Mouse (Mus musculus) erythroblast, adult 5-6 weeks (primary cell): ENCODE data around the gene Gm19426. TPM values are rescaled to one million over a fixed set of nuclear protein-coding genes. Genes with fewer than 3 reads are reported as not detected.
A peak's percentile ranks its signal among the peaks of the same experiment; 100 is the strongest.
"Not testable (repeated sequence)": the region's sequence is repeated elsewhere in the genome, so short reads cannot be mapped to it uniquely, and the experiment has no call there.

Experiments
- ATAC-seq: replicated peaks from 2 replicates; pipeline ENCODE4 v1.8.0; 2016; ENCODE audit warnings: moderate number of reproducible peaks, mild to moderate bottlenecking, moderate TSS enrichment, inconsistent platforms; ENCODE audit not compliant: poor library complexity, low FRiP score, severe bottlenecking
- total RNA-seq, 2 experiments: library from RNA; stranded (forward) in 1 of 2; stranded (reverse) in 1 of 2; fragments of 150-400 nt in 1 of 2; fragments of 200-764, 138-1000 nt in 1 of 2; gene quantifications; 2 replicates each; pipeline versions ENCODE4 v1.2.3 to v1.2.4; 2015 to 2017; ENCODE audit warnings: low replicate concordance in 2 of 2

Gene Gm19426
- total RNA-seq, 2 experiments from 2014 or later: not detected

GRCm38 (mm10) chr2:84757026-84757682 lies 13.7 kb upstream of the Gm19426 start:
- no peak for ATAC-seq

DNA sequence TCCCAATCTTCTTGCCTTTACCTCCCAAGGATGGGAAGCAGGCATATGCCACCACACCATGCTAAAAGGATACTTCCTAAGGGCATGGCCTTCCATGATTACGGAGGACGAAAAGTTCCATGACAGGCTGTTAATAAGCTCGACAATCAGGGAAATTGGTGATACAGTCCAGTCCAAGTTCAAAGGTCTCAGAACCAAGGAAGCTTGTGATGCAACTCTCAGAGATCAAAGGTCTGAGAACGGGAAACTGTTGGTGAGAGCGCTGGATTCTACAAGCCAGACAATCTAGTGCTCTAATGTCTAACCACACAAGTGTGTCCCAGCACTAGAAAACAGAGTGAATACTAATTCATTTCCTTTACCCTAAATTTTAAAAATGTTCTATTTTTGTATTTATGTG lies 12.8 kb upstream of the Gm19426 start:
- ATAC-seq: no peak

- ATAC-seq: no peak
These were observed 6.7 kb upstream of the Gm19426 start for GRCm38 (mm10) chr2:84750115-84750514.

DNA sequence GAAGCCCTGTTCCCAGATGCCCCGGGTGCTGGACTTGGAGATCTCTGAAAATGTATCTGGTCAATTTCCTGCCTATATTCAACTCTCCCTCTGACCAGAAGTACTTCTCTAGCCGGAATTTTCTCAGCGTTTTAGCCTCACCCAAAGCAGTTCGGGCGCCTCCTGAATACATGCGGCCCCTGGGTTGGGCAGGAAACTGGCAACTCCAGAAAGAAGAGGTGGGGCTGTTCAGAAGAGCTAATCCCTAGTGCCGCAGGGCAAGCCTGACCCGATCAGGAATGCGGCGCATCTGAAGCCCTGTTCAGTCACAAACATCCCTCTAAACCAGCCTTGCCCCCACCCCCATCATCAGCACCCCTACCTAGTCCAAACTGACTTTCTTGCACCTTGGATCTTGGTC lies 671 bp upstream of the Gm19426 start:
- no peak for ATAC-seq

GRCm38 (mm10) chr2:84742451-84743283 lies 788 bp downstream of the Gm19426 start:
- peak; percentile 17 for ATAC-seq

- peak; percentile 3; the same call in 1 of the 2 replicates for ATAC-seq
These were observed 1.5 kb downstream of the Gm19426 start for GRCm38 (mm10) chr2:84741841-84742450.

DNA sequence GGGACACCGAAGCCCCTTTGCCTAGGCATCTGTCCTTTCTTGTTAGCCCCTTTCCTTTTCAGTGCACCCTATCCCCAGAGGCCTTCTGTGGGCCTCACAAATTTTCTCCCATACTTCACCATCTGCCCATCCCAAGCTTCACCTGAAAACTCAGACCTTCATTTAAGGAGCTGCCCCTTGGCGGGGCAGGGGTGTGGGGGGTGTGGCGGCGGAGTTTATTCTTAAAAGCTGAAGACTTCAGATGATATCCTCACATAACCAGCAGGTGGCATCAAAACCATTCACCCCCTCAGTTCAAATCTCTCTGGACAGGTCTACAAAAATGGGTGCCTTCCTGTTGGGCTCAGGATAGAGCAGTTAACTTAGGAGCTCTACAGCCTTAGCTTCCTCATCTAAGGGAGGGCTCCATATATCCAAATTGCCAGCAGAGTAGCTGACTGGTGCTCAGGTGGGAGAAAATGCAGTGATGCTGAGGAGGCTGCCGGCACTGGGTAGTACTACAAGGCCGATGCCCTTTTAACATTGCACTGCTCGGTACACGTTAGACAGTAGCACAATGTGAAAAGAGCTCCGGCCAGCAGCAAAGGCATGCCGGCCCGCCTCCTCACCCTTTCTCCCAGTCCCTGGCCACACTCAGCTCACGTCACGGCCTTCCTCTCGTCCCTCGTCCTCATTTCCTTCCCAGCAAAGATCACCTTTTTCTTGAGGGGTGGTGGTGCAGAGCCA lies 2.7 kb downstream of the Gm19426 start:
- ATAC-seq: no peak

DNA sequence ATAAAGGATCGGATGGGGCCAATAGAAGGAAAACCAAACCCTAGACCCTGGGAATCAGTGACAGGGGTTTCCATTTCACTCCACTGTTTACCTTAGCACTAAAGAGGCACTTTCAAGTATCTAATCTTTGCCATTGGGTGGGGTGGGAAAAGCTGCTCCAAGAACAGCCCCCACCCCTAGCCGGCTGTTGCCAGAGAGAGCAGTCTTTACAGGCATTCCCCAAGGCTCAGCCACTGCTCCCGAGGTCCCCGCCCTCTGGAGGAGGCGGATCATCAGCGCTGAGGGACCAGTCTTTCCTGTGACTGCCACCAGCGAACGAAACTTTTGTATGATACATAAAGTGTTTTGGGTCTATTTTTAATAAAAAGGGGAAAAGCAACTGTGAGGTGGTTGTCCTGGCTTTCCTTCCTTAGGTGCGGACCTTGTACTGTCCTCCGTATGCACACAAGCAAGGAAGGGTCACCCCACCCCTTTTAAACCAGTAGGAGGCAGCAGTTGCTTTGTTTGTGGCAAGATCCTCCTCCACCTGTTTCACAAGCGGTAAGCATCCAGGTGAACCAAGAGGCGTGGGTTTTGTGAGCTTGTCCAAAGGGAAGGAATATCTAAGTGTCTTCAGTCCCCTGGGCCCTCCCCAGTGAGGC lies 5.1 kb downstream of the Gm19426 start:
- no peak for ATAC-seq

GRCm38 (mm10) chr2:84737451-84737925 lies 6.0 kb downstream of the Gm19426 start:
- ATAC-seq: no peak

- ATAC-seq: peak; percentile 12; the same call in 1 of the 2 replicates
These were observed 6.9 kb downstream of the Gm19426 start for GRCm38 (mm10) chr2:84736312-84737161.

- ATAC-seq: peak; percentile 71
These were observed 8.0 kb downstream of the Gm19426 start for GRCm38 (mm10) chr2:84735346-84735920.

- ATAC-seq: peak; percentile 18
These were observed 8.5 kb downstream of the Gm19426 start for GRCm38 (mm10) chr2:84734919-84735318.

DNA sequence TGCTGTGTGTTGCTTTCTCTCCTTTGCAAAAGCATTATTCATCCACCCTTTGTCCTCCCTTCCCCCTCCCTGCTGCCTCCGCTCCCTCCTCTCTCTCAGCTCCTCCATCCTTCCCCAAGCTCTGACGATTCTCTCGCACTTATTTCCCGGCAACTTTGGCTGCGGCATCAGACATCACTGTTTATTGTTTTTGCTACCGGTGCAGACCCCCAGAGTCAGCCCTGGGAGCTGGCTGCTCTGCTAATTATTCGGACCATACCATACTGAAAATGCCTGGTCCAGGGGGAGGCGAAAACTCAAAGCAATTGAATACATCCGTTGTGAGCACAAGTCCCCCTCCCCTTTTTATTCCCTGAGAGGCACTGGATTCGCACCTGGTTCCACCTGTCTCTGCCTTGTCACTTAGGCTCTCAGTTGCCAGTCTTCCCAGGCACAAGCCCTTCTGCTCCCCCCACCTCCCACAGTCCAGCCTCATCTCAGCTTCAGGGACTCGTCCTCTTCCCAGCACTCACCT lies 9.0 kb downstream of the Gm19426 start:
- ATAC-seq: no peak

DNA sequence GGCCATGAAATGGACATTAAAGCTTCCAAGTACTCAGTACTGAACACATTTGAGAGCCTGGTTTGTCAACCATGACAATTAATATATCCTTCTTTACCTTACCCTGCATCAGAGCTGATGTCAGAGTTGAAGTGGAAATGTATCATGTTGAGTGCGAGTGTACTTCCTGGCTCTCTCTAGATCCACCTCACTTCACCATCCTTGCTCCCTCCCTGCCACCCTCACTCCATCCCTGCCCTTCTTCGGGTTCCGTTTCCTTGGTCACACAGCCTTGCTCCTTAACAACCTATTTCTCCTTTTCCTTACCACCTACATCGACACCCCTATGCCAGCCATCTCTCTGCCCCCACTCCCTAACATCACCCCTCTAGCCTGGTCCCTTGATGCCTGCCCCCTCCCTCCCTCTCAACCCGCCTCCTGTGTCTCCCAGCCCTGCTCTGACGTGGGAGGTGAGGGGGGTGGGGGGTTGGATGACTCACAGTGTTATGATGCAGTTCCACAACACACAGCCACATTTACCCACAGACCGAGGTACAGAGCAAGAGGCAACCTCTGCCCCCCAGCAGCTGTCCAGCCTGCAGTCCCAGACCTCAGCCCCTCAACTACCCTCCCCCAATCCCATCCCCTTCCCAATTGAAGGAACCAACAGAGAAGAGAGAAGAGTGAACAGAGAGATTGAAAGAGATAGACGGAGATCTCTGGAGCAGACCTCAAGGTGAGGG lies 9.7 kb downstream of the Gm19426 start, which contains the start of gene Ypel4:
Gene Ypel4 (plus strand): TSS at position 480 of the 722 bp plus-strand sequence.
- ATAC-seq: peak; percentile 57

DNA sequence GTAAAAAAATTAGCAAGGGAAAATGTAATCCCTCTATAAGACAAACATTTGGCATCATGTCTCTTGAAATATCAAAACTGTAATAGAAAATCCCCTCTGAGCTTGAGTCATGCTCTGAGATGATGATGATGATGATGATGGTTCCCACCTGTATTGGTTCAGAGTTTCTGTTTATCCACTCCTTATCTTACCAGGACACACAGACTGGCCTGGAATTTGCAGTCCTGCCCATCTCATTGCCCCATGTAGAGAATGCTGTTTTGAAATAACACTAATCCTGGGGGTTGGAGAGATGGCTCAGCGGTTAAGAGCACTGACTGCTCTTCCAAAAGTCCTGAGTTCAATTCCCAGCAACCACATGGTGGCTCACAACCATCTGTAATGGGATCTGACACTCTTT lies 11.1 kb downstream of the Gm19426 start:
- no peak for ATAC-seq

GRCm38 (mm10) chr2:84731206-84731605 lies 12.2 kb downstream of the Gm19426 start:
- no peak for ATAC-seq

DNA sequence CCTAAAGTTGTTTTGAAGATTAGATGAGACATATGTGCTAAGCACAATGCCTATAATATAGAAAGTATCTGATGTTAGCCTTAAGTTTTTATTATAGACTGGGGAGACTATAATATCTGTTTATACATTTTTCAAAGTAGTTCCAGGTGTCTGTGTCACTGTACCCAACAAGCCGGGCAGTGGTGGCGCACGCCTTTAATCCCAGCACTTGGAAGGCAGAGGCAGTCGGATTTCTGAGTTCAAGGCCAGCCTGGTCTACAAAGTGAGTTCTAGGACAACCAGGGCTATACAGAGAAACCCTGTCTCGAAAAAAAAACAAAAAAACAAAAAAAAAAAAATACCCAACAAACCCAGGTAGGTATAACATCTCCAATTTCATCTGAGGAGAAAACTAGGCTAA lies 15.3 kb downstream of the Gm19426 start:
- not testable (repeated sequence) for ATAC-seq
